Mouse (Mus musculus) large intestine, adult 2 months (tissue): ENCODE results near the gene Nkain1. TPM values are rescaled to one million over a fixed set of nuclear protein-coding genes. Genes with fewer than 3 reads are reported as not detected.

Experiments used
- DNase-seq: peaks from one replicate; pipeline ENCODE4 v3.0.0-alpha.2; 2012; ENCODE audit warnings: low read depth, low spot score
- WGBS: fragments of 180-500 bp; shearing (Covaris S2); methylation state at CpG from one replicate; pipeline ENCODE4 v1.1.7; 2018; 5-methylcytosine and 5-hydroxymethylcytosine counted together
- polyA plus RNA-seq: library from polyadenylated mRNA; depleted of rRNA; stranded (reverse); fragments of >200 nt; gene quantifications from 2 replicates; pipeline ENCODE4 v1.2.3, GENCODE M21; 2012; rRNA removed

The Nkain1 gene
- polyA plus RNA-seq, 1 experiment = 13.6 TPM

DNA sequence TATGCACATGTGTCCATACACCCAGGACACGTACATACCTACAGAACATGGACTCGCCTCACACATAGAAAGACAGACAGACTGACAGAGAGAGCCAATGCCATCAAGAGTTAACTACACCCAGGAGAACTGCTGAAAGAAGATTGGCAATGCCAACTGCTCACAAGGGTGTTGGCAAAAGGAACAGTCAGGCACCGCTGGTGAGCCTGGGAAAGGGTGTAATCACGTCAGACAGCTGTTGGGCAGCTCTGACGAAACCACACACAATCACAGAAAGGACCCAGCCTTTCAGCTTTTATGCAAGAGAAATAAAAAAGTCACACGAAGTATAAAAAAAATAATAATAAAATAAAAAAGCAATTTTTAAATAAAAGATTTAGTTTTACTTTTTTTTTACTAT lies 57.5 kb downstream of the Nkain1 start:
- WGBS = 53% methylated on average over 6 of the region's 6 CpGs
- DNase-seq = no peak

Other genes with a start within 250 kb of the Nkain1 start
- gene Zcchc17, start 214.2 kb downstream of the Nkain1 start, polyA plus RNA-seq = 20.3 and 24.5 TPM in 2 replicates
- gene Snrnp40, start 214.0 kb downstream of the Nkain1 start, polyA plus RNA-seq = 43.0 and 44.9 TPM in 2 replicates
- 25.0 and 47.6 TPM in 2 replicates for gene Pum1, start 89.1 kb upstream of the Nkain1 start, polyA plus RNA-seq
- gene Sdc3, start 218.4 kb upstream of the Nkain1 start, polyA plus RNA-seq = 12.1 and 13.9 TPM in 2 replicates